Mouse (Mus musculus) kidney, embryonic 15.5 days (tissue): ENCODE measurements around the gene Snrpd3. TPM values are rescaled to one million over a fixed set of nuclear protein-coding genes. Genes with fewer than 3 reads are reported as not detected.
"Not testable (repeated sequence)": the region's sequence is repeated elsewhere in the genome, so short reads cannot be mapped to it uniquely, and the experiment has no call there.

ENCODE experiments used
- ATAC-seq: fragments of 200-750 bp; cut with Nextera tagmentation; replicated peaks from 2 replicates; pipeline ENCODE4 v1.8.0; 2017; ENCODE audit warnings: moderate TSS enrichment; ENCODE audit not compliant: low FRiP score
- H3K27ac ChIP-seq: fragments of 300-500 bp; sonication (generic); 2 replicates; pipeline ENCODE4 v1.5.1; 2015; ENCODE audit warnings: mild to moderate bottlenecking, inconsistent platforms
- H3K27me3 ChIP-seq: fragments of 300-500 bp; sonication (generic); 2 replicates; pipeline ENCODE4 v1.6.1; 2015; ENCODE audit warnings: inconsistent platforms
- H3K36me3 ChIP-seq: fragments of 300-500 bp; sonication (generic); 2 replicates; pipeline ENCODE4 v1.6.1; 2015; ENCODE audit warnings: inconsistent platforms
- H3K4me1 ChIP-seq: fragments of 300-500 bp; sonication (generic); 2 replicates; pipeline ENCODE4 v1.6.1; 2015; ENCODE audit warnings: inconsistent platforms
- H3K4me2 ChIP-seq: fragments of 300-500 bp; sonication (generic); 2 replicates; pipeline ENCODE4 v1.6.1; 2015; ENCODE audit warnings: moderate library complexity, mild to moderate bottlenecking, inconsistent platforms
- H3K4me3 ChIP-seq: fragments of 300-500 bp; sonication (generic); replicated peaks from 2 replicates; pipeline ENCODE4 v1.5.1; 2015; ENCODE audit warnings: mild to moderate bottlenecking, inconsistent platforms
- H3K9ac ChIP-seq: fragments of 300-500 bp; sonication (generic); 2 replicates; pipeline ENCODE4 v1.6.1; 2015; ENCODE audit warnings: mild to moderate bottlenecking, inconsistent platforms
- H3K9me3 ChIP-seq: fragments of 300-500 bp; sonication (generic); replicated peaks from 2 replicates; pipeline ENCODE4 v1.6.1; 2016; ENCODE audit warnings: inconsistent platforms
- WGBS: fragments of 180-500 bp; shearing (Covaris S2); methylation state at CpG from one replicate; pipeline ENCODE4 v1.1.7; 2015; ENCODE audit warnings: mixed read lengths; 5-methylcytosine and 5-hydroxymethylcytosine counted together
- polyA plus RNA-seq: library from polyadenylated mRNA; unstranded; fragments of >200 nt; fragmentation: Nextera tagmentation; extraction: Ambion mirVana; gene quantifications from 2 replicates; pipeline ENCODE4 v1.2.1, GENCODE M21; 2015

Gene Snrpd3
- polyA plus RNA-seq, 1 experiment from 2014 or later = 183 TPM

DNA sequence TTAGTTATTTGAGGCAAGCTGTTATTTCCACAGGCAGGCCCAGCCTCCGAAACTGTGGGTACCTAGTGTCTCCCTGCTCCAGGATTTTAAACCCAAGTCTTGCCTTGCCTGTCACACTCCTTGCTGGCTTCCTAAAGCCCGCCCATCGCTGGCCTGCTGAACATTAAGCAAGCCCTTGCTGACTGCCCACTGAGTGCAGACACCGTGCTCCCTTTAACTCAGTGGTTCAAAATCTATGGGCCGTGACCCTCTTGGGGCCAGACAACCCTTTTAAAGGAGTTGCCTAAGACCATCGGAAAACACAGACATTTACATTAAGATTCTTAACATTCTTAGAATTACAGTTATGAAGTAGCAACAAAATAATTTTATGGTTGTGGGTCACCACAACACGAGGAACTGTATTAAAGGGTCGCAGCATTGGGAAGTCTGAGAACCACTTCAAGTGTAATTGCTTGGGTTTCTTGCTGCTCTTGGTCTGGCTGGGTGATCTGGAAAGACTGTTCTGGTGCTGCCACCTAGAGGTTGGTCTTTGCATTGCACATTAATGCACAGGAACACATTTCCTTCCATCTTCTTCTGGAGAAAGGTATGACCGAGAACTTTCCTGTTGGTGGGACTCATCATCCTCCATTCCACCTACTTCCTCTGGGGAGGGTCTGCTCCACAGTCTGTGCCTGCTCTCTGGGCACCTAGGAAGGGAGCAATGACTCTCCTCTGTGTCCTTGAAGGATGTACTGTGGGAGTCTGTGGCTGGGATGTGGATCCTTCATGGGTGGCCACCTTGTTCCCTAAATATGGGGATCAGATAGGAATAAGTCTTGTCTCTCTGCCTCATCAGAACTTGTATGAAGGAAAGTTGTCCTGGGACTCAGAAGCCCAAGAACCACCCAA is 31.0 kb upstream of the Snrpd3 start:
- Histone ChIP-seq H3K4me2 (no peak overlapping the region), H3K36me3 (no peaks in the 10 kb centered on the region), H3K9me3 (no peaks in the 10 kb centered on the region), H3K4me1 (peaks cover 12% of the 10 kb centered on the region; the same call in 1 of the 2 replicates), H3K9ac (no peak overlapping the region), H3K27me3 (no peaks in the 10 kb centered on the region), H3K4me3 (no peak overlapping the region), H3K27ac (peak overlapping the region; percentile 45)
- WGBS = 23% methylated on average over 9 of the region's 9 CpGs
- ATAC-seq = peak; percentile 80

DNA sequence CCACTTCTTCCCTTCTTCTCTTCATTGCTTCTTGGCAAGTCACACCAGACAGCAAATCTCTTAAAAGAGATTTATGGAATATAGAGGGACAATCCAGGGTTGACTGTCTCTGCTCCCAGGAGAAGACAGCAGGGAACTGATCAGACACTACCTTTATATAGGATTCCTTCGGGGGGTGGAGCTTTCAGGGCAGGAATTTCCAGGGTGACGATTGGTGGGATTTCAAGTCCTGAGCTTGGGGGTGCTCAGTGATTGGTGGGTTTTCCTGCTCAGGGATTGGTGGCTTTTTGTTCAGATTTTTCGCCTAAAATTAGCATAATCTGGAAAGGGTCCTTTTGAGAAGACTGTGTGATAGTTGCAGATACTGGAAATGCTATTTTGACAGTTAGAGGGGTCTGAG is 30.2 kb upstream of the Snrpd3 start:
- H3K4me2 ChIP-seq = no peak overlapping the region
- no peak overlapping the region for H3K27ac ChIP-seq
- WGBS = 77% methylated on average over 3 of the region's 3 CpGs
- H3K9me3 ChIP-seq = no peaks in the 10 kb centered on the region
- H3K4me1 ChIP-seq = peaks cover 12% of the 10 kb centered on the region; the same call in 1 of the 2 replicates
- no peak for ATAC-seq
- H3K4me3 ChIP-seq = no peak overlapping the region
- H3K9ac ChIP-seq = no peak overlapping the region
- no peaks in the 10 kb centered on the region for H3K27me3 ChIP-seq
- H3K36me3 ChIP-seq = no peaks in the 10 kb centered on the region

DNA sequence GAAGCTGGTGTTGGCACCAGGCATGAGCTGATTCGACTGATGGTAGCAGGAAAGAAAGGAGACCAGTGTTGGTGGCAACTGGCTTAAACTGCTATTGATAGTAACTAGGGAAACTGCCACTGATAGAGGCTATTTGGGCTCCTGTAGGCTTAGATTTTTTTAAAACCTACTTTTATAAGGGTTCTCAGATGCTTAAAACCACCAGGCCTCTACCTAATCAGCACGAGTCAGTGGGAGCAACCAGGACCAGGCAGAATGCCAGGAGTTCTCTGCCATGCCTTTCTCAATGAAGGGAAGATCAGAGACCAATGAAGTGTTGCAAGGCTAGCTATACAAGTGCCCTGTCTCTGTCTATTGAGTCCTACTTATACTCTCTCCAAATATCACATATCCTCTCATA is 27.8 kb upstream of the Snrpd3 start:
- no peak for ATAC-seq

DNA sequence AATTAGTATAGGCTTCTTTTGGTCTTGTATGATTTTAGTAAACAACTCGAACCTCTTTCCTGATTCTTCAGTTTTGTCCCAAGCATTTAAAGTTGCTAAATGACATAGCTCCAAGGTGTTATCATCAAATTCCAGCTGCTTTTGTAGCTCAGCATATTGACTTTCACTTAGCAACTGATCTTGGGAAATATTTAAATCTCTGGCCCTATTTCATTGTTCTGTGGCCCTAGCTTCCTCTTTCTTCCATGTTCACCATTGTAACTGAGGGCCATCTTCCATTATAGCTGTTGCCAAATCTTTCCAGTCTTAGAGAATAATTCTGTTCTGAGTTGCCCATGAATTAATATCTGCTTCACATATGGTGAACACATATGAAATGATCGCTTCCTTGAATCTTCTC is 26.6 kb upstream of the Snrpd3 start:
- no peak overlapping the region for H3K4me2 ChIP-seq
- no peak overlapping the region for H3K9ac ChIP-seq
- 85% methylated on average over 2 of the region's 2 CpGs for WGBS
- no peak for ATAC-seq
- H3K4me1 ChIP-seq = peaks cover 6% of the 10 kb centered on the region; the same call in 1 of the 2 replicates
- no peaks in the 10 kb centered on the region for H3K36me3 ChIP-seq
- H3K27me3 ChIP-seq = no peaks in the 10 kb centered on the region
- no peaks in the 10 kb centered on the region for H3K9me3 ChIP-seq
- H3K27ac ChIP-seq = no peak overlapping the region
- H3K4me3 ChIP-seq = no peak overlapping the region

More for the DNA sequence above, 27.8 kb upstream of the Snrpd3 start:
- Histone ChIP-seq H3K9ac (no peak overlapping the region), H3K4me1 (peaks cover 9% of the 10 kb centered on the region; the same call in 1 of the 2 replicates), H3K9me3 (no peaks in the 10 kb centered on the region), H3K4me3 (no peak overlapping the region), H3K27me3 (no peaks in the 10 kb centered on the region), H3K36me3 (no peaks in the 10 kb centered on the region), H3K27ac (no peak overlapping the region), H3K4me2 (no peak overlapping the region)
- WGBS = 65% methylated on average over 2 of the region's 2 CpGs

DNA sequence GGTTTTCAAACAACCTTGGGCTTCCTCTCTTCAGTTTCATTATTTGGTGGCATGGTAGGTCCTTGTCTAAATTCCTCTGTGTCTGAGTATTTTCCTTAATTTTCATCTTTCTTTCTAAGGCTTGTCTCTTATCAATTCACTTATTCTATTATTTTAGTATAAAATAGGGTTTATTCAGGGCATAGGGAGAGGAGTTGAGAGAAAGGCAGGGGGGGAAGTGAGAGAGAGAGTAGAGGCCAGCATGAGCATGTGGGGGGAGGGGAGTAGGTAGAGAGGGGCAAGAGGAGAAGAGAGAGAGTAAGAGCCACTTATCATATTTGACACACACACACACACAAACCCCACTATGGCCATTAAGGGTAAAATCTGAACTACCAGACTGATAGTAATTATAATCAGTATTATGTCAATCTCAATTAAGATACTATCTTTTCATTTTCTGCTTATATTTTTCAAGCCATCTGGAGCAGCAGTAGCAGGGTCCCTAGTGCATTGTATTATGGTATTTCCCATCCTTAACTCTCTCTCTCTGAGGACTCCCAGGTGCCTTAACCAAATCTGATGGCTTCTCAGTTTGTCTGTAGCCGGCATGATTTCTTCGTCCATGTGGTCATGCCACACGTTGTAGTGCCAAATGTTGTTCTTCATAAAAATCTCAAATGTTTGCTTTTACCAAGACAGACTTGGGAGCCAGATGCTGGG is 26.0 kb upstream of the Snrpd3 start:
- no peak overlapping the region for H3K4me2 ChIP-seq
- H3K4me3 ChIP-seq = no peak overlapping the region
- H3K27me3 ChIP-seq = no peaks in the 10 kb centered on the region
- H3K36me3 ChIP-seq = no peaks in the 10 kb centered on the region
- no peak overlapping the region for H3K27ac ChIP-seq
- H3K9me3 ChIP-seq = no peaks in the 10 kb centered on the region
- no peak for ATAC-seq
- no peak overlapping the region for H3K9ac ChIP-seq
- WGBS = 85% methylated on average over 3 of the region's 3 CpGs
- no peaks in the 10 kb centered on the region for H3K4me1 ChIP-seq

DNA sequence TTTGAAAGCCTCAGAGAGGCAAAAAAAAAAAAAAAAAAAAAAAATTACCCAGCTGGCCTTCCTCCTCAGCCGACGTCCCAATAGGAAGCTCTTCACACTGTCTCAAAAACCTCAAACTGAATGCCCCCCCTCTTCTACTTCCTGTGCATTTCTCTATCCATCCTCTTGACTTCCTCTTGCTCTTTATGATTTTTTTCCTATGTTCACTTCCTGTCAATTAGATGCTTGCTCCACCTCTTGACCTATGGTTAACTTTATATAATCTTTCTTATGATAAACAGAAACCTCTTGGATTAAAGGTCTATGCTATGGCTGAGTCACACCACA is 25.5 kb upstream of the Snrpd3 start:
- Histone ChIP-seq H3K4me3 (no peak overlapping the region), H3K27ac (no peak overlapping the region), H3K9me3 (no peaks in the 10 kb centered on the region), H3K9ac (no peak overlapping the region), H3K36me3 (no peaks in the 10 kb centered on the region), H3K4me2 (no peak overlapping the region), H3K27me3 (no peaks in the 10 kb centered on the region), H3K4me1 (no peaks in the 10 kb centered on the region)
- no peak for ATAC-seq
- WGBS = 53% methylated on average over 2 of the region's 2 CpGs

DNA sequence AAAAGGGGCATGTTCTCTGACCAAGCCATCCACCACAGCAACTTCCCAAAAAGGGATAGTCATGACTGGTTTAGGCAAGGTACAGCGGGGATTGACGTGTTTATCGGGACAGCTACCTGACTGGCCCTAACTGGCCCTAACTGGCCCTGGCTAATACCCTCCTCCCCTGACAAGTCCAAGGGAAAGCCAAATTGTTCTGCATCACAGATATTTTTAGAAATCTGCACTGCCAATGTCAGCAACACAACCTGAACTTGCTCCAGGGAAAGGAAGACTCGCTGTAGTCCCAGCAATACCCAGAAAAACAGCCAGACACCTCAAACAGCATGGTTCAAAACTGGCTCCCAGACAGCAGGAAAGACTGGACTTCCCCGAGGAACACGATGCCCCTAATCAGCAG is 22.0 kb upstream of the Snrpd3 start:
- no peak overlapping the region for H3K4me2 ChIP-seq
- no peak overlapping the region for H3K4me3 ChIP-seq
- 66% methylated on average over 6 of the region's 6 CpGs for WGBS
- no peaks in the 10 kb centered on the region for H3K36me3 ChIP-seq
- no peaks in the 10 kb centered on the region for H3K27me3 ChIP-seq
- no peak overlapping the region for H3K27ac ChIP-seq
- no peak for ATAC-seq
- H3K9ac ChIP-seq = no peak overlapping the region
- no peaks in the 10 kb centered on the region for H3K4me1 ChIP-seq
- H3K9me3 ChIP-seq = no peaks in the 10 kb centered on the region

DNA sequence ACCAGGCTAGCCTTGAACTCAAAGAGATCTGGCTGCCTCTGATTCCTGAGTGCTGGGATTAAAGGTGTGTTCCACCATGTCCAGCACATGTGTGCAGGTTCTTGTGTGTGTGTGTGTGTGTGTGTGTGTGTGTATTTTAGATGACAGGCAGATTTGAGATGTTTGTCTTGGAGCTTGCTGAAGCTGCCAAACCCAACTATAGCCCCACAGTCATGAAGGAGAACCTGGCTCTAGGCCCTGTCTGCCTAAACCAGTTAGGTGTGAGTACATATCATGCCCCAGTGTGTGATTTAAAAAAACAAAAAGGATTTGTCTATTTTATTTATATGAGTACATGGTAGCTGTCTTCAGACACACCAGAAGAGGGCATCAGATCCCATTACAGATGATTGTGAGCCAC is 21.4 kb upstream of the Snrpd3 start:
- no peaks in the 10 kb centered on the region for H3K36me3 ChIP-seq

DNA sequence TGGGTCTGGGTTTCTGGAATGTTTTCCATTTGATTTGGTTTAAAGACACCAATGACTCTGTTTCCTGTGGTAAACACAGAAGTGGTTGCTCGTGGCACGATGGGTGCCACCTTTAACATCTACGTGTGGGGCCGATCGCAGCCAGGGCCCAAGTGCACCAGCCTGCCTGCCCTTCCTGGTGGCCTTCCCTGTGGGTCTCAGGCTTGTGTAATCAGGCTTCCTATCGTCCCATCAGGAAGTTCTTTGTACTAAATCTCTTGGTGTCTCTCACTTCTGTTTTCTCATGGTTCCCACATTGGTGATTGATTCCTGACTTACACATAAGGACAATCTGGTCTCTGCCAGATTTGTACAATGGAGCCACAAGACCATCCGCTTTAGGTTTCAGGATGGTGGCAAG is 18.1 kb upstream of the Snrpd3 start:
- not testable (repeated sequence) for H3K27ac ChIP-seq, H3K4me3 ChIP-seq, ATAC-seq, H3K9ac ChIP-seq, H3K4me2 ChIP-seq, H3K27me3 ChIP-seq, H3K36me3 ChIP-seq, H3K4me1 ChIP-seq, H3K9me3 ChIP-seq
- WGBS = 82% methylated on average over 7 of the region's 7 CpGs

More for the DNA sequence above, 21.4 kb upstream of the Snrpd3 start:
- no peaks in the 10 kb centered on the region for H3K4me1 ChIP-seq
- H3K27me3 ChIP-seq = no peaks in the 10 kb centered on the region
- no peak overlapping the region for H3K4me2 ChIP-seq
- H3K27ac ChIP-seq = no peak overlapping the region
- no peak overlapping the region for H3K4me3 ChIP-seq
- no peaks in the 10 kb centered on the region for H3K9me3 ChIP-seq
- H3K9ac ChIP-seq = no peak overlapping the region
- ATAC-seq = no peak

DNA sequence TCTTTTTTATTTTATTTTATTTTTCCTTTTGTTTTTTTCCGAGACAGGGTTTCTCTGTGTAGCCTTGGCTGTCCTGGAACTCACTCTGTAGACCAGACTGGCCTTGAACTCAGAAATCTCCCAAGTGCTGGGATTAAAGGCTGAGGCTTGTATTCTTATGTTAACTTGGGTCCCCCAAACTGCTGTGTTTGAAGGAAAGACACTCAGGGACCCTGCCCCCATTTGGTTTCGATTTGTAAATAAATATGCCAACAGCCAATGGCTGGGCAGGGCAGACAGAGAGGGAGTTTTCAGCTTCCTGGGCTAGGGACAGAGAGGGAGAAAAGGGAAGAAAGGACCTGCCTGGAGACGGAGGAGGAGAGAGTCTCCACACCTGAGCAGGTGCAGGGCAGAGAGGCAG is 17.6 kb upstream of the Snrpd3 start:
- WGBS = 51% methylated on average over 3 of the region's 3 CpGs
- Histone ChIP-seq H3K27me3 (no peaks in the 10 kb centered on the region), H3K9me3 (no peaks in the 10 kb centered on the region), H3K4me3 (no peak overlapping the region), H3K27ac (no peak overlapping the region), H3K4me2 (no peak overlapping the region), H3K9ac (no peak overlapping the region), H3K4me1 (no peaks in the 10 kb centered on the region), H3K36me3 (peaks cover 4% of the 10 kb centered on the region; the same call in 1 of the 2 replicates)
- ATAC-seq = no peak

DNA sequence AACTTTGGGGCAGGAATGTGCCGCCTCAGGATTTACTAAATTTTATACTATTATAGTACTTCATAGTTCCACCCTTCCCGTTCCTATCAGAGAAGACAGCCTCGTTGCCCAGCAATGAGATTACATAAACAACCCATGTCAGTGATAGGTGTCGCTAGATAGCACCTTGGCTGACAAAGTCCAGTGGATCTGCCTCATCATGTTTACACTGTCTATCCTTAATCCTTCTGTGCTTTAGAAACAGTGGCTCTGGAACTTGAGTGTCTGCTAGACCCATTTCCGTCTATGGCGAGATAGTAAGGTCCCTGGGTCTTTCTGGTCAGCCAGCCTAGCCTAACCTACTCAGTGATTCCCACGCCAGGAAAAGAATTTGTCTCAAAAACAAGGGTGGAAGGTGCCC is 17.0 kb upstream of the Snrpd3 start:
- Histone ChIP-seq H3K4me1 (no peaks in the 10 kb centered on the region), H3K4me2 (no peak overlapping the region), H3K36me3 (peaks cover 4% of the 10 kb centered on the region; the same call in 1 of the 2 replicates), H3K27me3 (no peaks in the 10 kb centered on the region), H3K4me3 (no peak overlapping the region), H3K27ac (no peak overlapping the region), H3K9me3 (no peaks in the 10 kb centered on the region), H3K9ac (no peak overlapping the region)
- WGBS = 70% methylated on average over 7 of the region's 7 CpGs
- ATAC-seq = no peak

DNA sequence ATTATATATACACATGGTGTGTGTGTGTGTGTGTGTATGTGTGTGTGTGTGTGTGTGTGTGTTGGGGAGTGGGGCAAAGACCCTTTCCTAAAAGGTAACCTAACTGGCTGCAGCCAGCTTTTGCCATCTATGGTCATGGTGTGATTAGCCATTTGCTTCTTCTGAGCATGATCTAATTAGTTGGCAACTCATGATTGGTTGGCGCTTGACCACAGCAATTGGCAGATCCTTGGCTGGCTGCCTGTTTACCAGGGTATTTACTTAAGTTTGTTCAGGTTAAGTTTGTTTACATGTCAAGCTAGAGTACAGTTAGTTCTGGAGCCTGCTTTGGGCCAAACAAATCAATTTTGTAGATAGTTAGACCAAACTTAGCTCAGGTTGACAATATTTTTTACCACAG is 15.7 kb upstream of the Snrpd3 start:
- Histone ChIP-seq H3K4me3 (no peak overlapping the region), H3K9me3 (no peaks in the 10 kb centered on the region), H3K9ac (no peak overlapping the region), H3K27ac (no peak overlapping the region), H3K27me3 (no peaks in the 10 kb centered on the region), H3K36me3 (peaks cover 7% of the 10 kb centered on the region), H3K4me2 (no peak overlapping the region), H3K4me1 (no peaks in the 10 kb centered on the region)
- WGBS = 89% methylated on average over 1 of the region's 1 CpGs
- no peak for ATAC-seq
